Mouse (Mus musculus): ENCODE data around the gene Ostc.

GRCm38 (mm10) chr3:130736758-130737157 is 27.5 kb upstream of the Ostc start:
- TF ChIP-seq CTCF (IDR thresholded peaks at IDR 0.05; ENCODE audit: low read depth, low read length) = no peak
- no peak for TF ChIP-seq GATA1 (IDR thresholded peaks at IDR 0.05; ENCODE audit: borderline replicate concordance, low read length)
- no peak for TF ChIP-seq GATA2 (IDR thresholded peaks at IDR 0.05; ENCODE audit: borderline replicate concordance, low read depth, low read length)
- TF ChIP-seq POLR2AphosphoS5 (IDR thresholded peaks at IDR 0.05; ENCODE audit: insufficient replicate concordance, low read depth, low read length) = no peak
